Mouse (Mus musculus): Measurements from ENCODE around the gene Fam19a5.

DNA sequence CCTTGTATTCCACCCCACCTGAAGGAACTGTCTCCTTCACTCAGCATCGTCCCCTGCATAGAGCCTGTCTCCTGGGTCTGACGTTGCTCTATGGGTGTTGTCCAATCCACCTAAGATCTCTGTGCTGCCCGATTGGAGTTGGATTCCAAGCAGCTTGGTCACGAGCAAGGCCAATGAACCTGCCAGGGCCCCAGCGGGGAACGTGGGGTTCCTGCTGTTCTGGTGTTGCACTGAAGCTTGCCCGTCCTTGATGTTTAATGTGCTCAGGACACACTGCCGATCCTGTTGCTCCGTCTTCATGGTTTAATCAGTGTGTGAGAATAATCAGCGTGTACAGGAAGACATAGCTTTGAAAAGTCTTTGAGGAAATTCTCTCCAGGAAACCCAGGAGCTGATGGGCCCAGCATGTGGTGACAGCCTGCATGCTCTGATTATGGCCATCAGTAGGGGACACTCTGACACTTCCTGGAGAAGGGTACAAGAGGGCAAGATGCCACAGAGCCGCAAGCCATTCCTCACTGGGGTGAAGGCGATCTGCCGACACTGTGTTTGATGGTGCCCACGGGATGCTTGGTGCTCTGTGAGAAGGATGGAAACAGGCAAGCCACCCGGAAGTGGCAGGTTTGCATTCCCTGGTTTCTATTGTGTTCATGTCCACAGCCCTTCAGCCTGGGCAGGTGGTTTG lies 147.3 kb downstream of the Fam19a5 start:
- TF ChIP-seq CTCF (IDR thresholded peaks at IDR 0.05; ENCODE audit: extremely low read depth, insufficient read depth, insufficient read length, insufficient replicate concordance) (no peak), POLR2A (IDR thresholded peaks at IDR 0.05; ENCODE audit: low read depth, low read length) (no peak)
